8 mouse cellular contexts compared by ENCODE assay signal in genomic region chr14:99894708-99895383, GRCm38 (mm10).
DNase-seq lines count a peak whose midpoint lies in the region; ATAC-seq and TF ChIP-seq lines count a peak whose summit lies in the region.

No protein-coding gene starts in this region.

- whole genome bisulfite sequencing in midbrain, embryonic 14.5 days: 21% methylated on average over 7 of the region's 7 CpGs

- H3K36me3 ChIP-seq in midbrain, embryonic 14.5 days (ENCODE audit: control insufficient read depth, insufficient read depth, low read length): peaks cover 4% of the 10 kb centered on the region; the same call in 1 of the 2 replicates
- no peaks in the 10 kb centered on the region for H3K36me3 ChIP-seq in splenic B cell, adult 2 months (ENCODE audit: control insufficient read depth, insufficient read depth, low read length, poor library complexity, severe bottlenecking)

- no peaks in the 10 kb centered on the region for H3K9me3 ChIP-seq in midbrain, embryonic 14.5 days (ENCODE audit: control insufficient read depth, low read length)

- H3K27ac ChIP-seq in cortical plate, adult 2 months (ENCODE audit: insufficient read depth, low read length): no peak overlapping the region
- H3K27ac ChIP-seq in midbrain, embryonic 14.5 days (replicated peaks; ENCODE audit: low read depth, low read length): no peak overlapping the region

- TF ChIP-seq POLR2A in cortical plate, adult 2 months (IDR thresholded peaks at IDR 0.05; ENCODE audit: extremely low read depth, insufficient read depth, low read length): no peak

- H3K4me3 ChIP-seq in cortical plate, adult 2 months (ENCODE audit: insufficient read depth, low read length): no peak overlapping the region
- no peak overlapping the region for H3K4me3 ChIP-seq in midbrain, embryonic 14.5 days (replicated peaks; ENCODE audit: low read depth, low read length)

- peak; percentile 96 for TF ChIP-seq CTCF in cortical plate, adult 2 months (IDR thresholded peaks at IDR 0.05; ENCODE audit: extremely low read depth, insufficient read depth, low read length)

- H3K4me1 ChIP-seq in cortical plate, adult 2 months (ENCODE audit: control insufficient read depth, insufficient read depth, low read length): no peaks in the 10 kb centered on the region
- no peaks in the 10 kb centered on the region for H3K4me1 ChIP-seq in midbrain, embryonic 14.5 days (ENCODE audit: control insufficient read depth, insufficient read depth, low read length)

- peak; percentile 80; the same call in 1 of the 2 replicates for ATAC-seq in midbrain, embryonic 14.5 days (ENCODE audit: low FRiP score, low TSS enrichment)

- intact Hi-C loops in left cerebral cortex, postnatal 36 days (cut with DNase I): loop anchor here (2.0 to 5.0 kb wide), 4 partner anchors 148 to 752 kb away; partner anchors contain the start of gene Klf5

- no peak overlapping the region for H3K9ac ChIP-seq in midbrain, embryonic 14.5 days (replicated peaks; ENCODE audit: low read length)

- peak; percentile 76 for DNase-seq in 416B (ENCODE audit: low read depth)
- peak; percentile 72 for DNase-seq in adipocyte (ENCODE audit: low spot score)
- DNase-seq in gastrocnemius, postnatal 10 days: peak; percentile 55
- DNase-seq in kidney, adult 18-20 months: peak; percentile 55
- peak; percentile 39 to 72 for DNase-seq in left cerebral cortex, postnatal 36 days (ENCODE audit: low spot score in 2 of 2)
- DNase-seq in midbrain, embryonic 14.5 days: peak; percentile 92
- peak; percentile 49 for DNase-seq in splenic B cell, adult 2 months (ENCODE audit: low read depth, low spot score)

- no peak overlapping the region for H3K4me2 ChIP-seq in midbrain, embryonic 14.5 days (ENCODE audit: low read length)

- no peaks in the 10 kb centered on the region for H3K27me3 ChIP-seq in midbrain, embryonic 14.5 days (ENCODE audit: control insufficient read depth, insufficient read depth, low read length)
- no peaks in the 10 kb centered on the region for H3K27me3 ChIP-seq in splenic B cell, adult 2 months (ENCODE audit: control insufficient read depth, insufficient read depth, low read length, poor library complexity, severe bottlenecking)
